Mouse (Mus musculus) stomach, postnatal 0 days (tissue): Measurements from ENCODE around the gene Atf2. TPM values are rescaled to one million over a fixed set of nuclear protein-coding genes. Genes with fewer than 3 reads are reported as not detected.
A peak's percentile ranks its signal among the peaks of the same experiment; 100 is the strongest.

Source experiments
- ATAC-seq: fragments of 200-750 bp; cut with Nextera tagmentation; 2 replicates; pipeline ENCODE4 v1.8.0; 2017; ENCODE audit not compliant: low FRiP score, low TSS enrichment
- DNase-seq: peaks from one replicate; pipeline ENCODE4 v3.0.0-alpha.2; 2016; ENCODE audit warnings: low spot score
- H3K27ac ChIP-seq: fragments of 300-500 bp; sonication (generic); replicated peaks from 2 replicates; pipeline ENCODE4 v1.5.1; 2014; ENCODE audit warnings: mild to moderate bottlenecking, control low read depth
- H3K27me3 ChIP-seq: fragments of 300-500 bp; sonication (generic); 2 replicates; pipeline ENCODE4 v1.6.1; 2014; ENCODE audit warnings: low read length; ENCODE audit not compliant: control insufficient read depth, insufficient read depth
- H3K36me3 ChIP-seq: fragments of 300-500 bp; sonication (generic); 2 replicates; pipeline ENCODE4 v1.6.1; 2014; ENCODE audit warnings: low read length, mixed read lengths; ENCODE audit not compliant: control insufficient read depth, insufficient read depth
- H3K4me1 ChIP-seq: fragments of 300-500 bp; sonication (generic); replicated peaks from 2 replicates; pipeline ENCODE4 v1.6.1; 2014; ENCODE audit warnings: antibody characterized with exemption; ENCODE audit not compliant: control insufficient read depth, insufficient read depth
- H3K4me2 ChIP-seq: fragments of 300-500 bp; sonication (generic); replicated peaks from 2 replicates; pipeline ENCODE4 v1.6.1; 2014; ENCODE audit warnings: low read depth, mild to moderate bottlenecking, control low read depth, moderate library complexity
- H3K4me3 ChIP-seq: fragments of 300-500 bp; sonication (generic); 2 replicates; pipeline ENCODE4 v1.5.1; 2014; ENCODE audit warnings: low read depth, low read length, control low read depth
- H3K9ac ChIP-seq: fragments of 300-500 bp; sonication (generic); 2 replicates; pipeline ENCODE4 v1.6.1; 2014; ENCODE audit warnings: mild to moderate bottlenecking, low read length, control low read depth, mixed read lengths
- H3K9me3 ChIP-seq: fragments of 300-500 bp; sonication (generic); 2 replicates; pipeline ENCODE4 v1.6.1; 2016; ENCODE audit warnings: low read length; ENCODE audit not compliant: control insufficient read depth
- CTCF ChIP-seq: IDR thresholded peaks from 2 replicates; pipeline ENCODE4 v1.5.1; 2016; ENCODE audit warnings: antibody characterized with exemption, low read depth, mild to moderate bottlenecking, moderate library complexity
- EP300 ChIP-seq: optimal IDR thresholded peaks from 2 replicates; pipeline ENCODE3; 2016; ENCODE audit warnings: antibody characterized with exemption
- WGBS: fragments of 180-500 bp; shearing (Covaris S2); extraction: QIAGEN DNeasy Blood & Tissue Kit; methylation state at CpG from one replicate; pipeline ENCODE4 v1.1.7; 2014; 5-methylcytosine and 5-hydroxymethylcytosine counted together
- polyA plus RNA-seq: library from polyadenylated mRNA; unstranded; fragments of >200 nt; fragmentation: Nextera tagmentation; extraction: Ambion mirVana; gene quantifications from 2 replicates; pipeline ENCODE4 v1.2.1, GENCODE M21; 2015

The Atf2 gene
- 20.7 and 21.4 TPM in 2 replicates for polyA plus RNA-seq

- H3K36me3 ChIP-seq, result no peaks in the 10 kb centered on the region
- peak within 1 kb of the TSS; percentile 87 for H3K4me2 ChIP-seq
- WGBS, result under 1% methylated on average over 62 of the region's 63 CpGs
- H3K4me3 ChIP-seq, result peak within 1 kb of the TSS; percentile 96
- DNase-seq, result peak; percentile 99
- TF ChIP-seq EP300 (peak; percentile 99), CTCF (no peak)
- H3K27ac ChIP-seq, result peak within 1 kb of the TSS; percentile 88
- H3K4me1 ChIP-seq, result no peaks in the 10 kb centered on the region
- no peaks in the 10 kb centered on the region for H3K9me3 ChIP-seq
- peak within 1 kb of the TSS; percentile 96 for H3K9ac ChIP-seq
- ATAC-seq, result peak; percentile 97
- no peaks in the 10 kb centered on the region for H3K27me3 ChIP-seq
Observed at GRCm38 (mm10) chr2:73892464-73893296, at the start of gene Atf2. Atf2 (minus strand) TSS chr2:73892639.

GRCm38 (mm10) chr2:73941281-73941680, 48.8 kb upstream of the Atf2 start:
- Histone ChIP-seq H3K9ac (no peak overlapping the region), H3K4me3 (no peak overlapping the region), H3K36me3 (no peaks in the 10 kb centered on the region), H3K9me3 (no peaks in the 10 kb centered on the region), H3K27me3 (no peaks in the 10 kb centered on the region), H3K4me1 (no peaks in the 10 kb centered on the region), H3K27ac (no peak overlapping the region), H3K4me2 (no peak overlapping the region)
- no peak for DNase-seq
- no peak for TF ChIP-seq CTCF
- TF ChIP-seq EP300, result no peak
- ATAC-seq, result no peak
- 59% methylated on average over 1 of the region's 1 CpGs for WGBS

- WGBS, result 65% methylated on average over 7 of the region's 7 CpGs
- TF ChIP-seq CTCF (no peak), EP300 (no peak)
- H3K27me3 ChIP-seq, result no peaks in the 10 kb centered on the region
Observed at GRCm38 (mm10) chr2:73940471-73940870, 48.0 kb upstream of the Atf2 start.

GRCm38 (mm10) chr2:73938896-73939295, 46.5 kb upstream of the Atf2 start:
- no peak for ATAC-seq
- no peaks in the 10 kb centered on the region for H3K36me3 ChIP-seq
- no peak for DNase-seq
- no peak overlapping the region for H3K4me2 ChIP-seq
- 74% methylated on average over 2 of the region's 2 CpGs for WGBS
- no peak for TF ChIP-seq EP300
- no peak for TF ChIP-seq CTCF
- no peak overlapping the region for H3K4me3 ChIP-seq
- no peaks in the 10 kb centered on the region for H3K9me3 ChIP-seq
- H3K4me1 ChIP-seq, result no peaks in the 10 kb centered on the region
- H3K27me3 ChIP-seq, result no peaks in the 10 kb centered on the region
- no peak overlapping the region for H3K27ac ChIP-seq
- no peak overlapping the region for H3K9ac ChIP-seq

More at GRCm38 (mm10) chr2:73940471-73940870, 48.0 kb upstream of the Atf2 start:
- no peak overlapping the region for H3K4me2 ChIP-seq
- H3K9ac ChIP-seq, result no peak overlapping the region
- no peak for DNase-seq
- no peaks in the 10 kb centered on the region for H3K9me3 ChIP-seq
- no peaks in the 10 kb centered on the region for H3K36me3 ChIP-seq
- H3K4me1 ChIP-seq, result no peaks in the 10 kb centered on the region
- no peak overlapping the region for H3K27ac ChIP-seq
- ATAC-seq, result no peak
- no peak overlapping the region for H3K4me3 ChIP-seq

- Histone ChIP-seq H3K9ac (no peak overlapping the region), H3K4me1 (no peaks in the 10 kb centered on the region), H3K9me3 (no peaks in the 10 kb centered on the region), H3K4me3 (no peak overlapping the region), H3K27me3 (no peaks in the 10 kb centered on the region), H3K4me2 (no peak overlapping the region), H3K36me3 (no peaks in the 10 kb centered on the region), H3K27ac (no peak overlapping the region)
- ATAC-seq, result no peak
- no peak for DNase-seq
- 72% methylated on average over 8 of the region's 8 CpGs for WGBS
- TF ChIP-seq EP300, result no peak
Observed at GRCm38 (mm10) chr2:73932676-73933313, 40.4 kb upstream of the Atf2 start.

GRCm38 (mm10) chr2:73927711-73928110, 35.3 kb upstream of the Atf2 start:
- no peaks in the 10 kb centered on the region for H3K36me3 ChIP-seq
- no peak overlapping the region for H3K9ac ChIP-seq
- no peaks in the 10 kb centered on the region for H3K4me1 ChIP-seq
- TF ChIP-seq EP300, result no peak
- H3K4me3 ChIP-seq, result no peak overlapping the region
- H3K27ac ChIP-seq, result no peak overlapping the region
- no peaks in the 10 kb centered on the region for H3K9me3 ChIP-seq
- no peak overlapping the region for H3K4me2 ChIP-seq
- no peaks in the 10 kb centered on the region for H3K27me3 ChIP-seq
- DNase-seq (no peak), ATAC-seq (no peak)
